Mouse (Mus musculus) yolk sac, embryonic 10.5 days (tissue): ENCODE measurements around the gene Acsbg1.
"Not testable (repeated sequence)": the region's sequence is repeated elsewhere in the genome, so short reads cannot be mapped to it uniquely, and the experiment has no call there.

Source experiments
- DNase-seq: peaks from one replicate; pipeline ENCODE4 v3.0.0-alpha.2; 2017; ENCODE audit warnings: low spot score

Acsbg1 gene

DNA sequence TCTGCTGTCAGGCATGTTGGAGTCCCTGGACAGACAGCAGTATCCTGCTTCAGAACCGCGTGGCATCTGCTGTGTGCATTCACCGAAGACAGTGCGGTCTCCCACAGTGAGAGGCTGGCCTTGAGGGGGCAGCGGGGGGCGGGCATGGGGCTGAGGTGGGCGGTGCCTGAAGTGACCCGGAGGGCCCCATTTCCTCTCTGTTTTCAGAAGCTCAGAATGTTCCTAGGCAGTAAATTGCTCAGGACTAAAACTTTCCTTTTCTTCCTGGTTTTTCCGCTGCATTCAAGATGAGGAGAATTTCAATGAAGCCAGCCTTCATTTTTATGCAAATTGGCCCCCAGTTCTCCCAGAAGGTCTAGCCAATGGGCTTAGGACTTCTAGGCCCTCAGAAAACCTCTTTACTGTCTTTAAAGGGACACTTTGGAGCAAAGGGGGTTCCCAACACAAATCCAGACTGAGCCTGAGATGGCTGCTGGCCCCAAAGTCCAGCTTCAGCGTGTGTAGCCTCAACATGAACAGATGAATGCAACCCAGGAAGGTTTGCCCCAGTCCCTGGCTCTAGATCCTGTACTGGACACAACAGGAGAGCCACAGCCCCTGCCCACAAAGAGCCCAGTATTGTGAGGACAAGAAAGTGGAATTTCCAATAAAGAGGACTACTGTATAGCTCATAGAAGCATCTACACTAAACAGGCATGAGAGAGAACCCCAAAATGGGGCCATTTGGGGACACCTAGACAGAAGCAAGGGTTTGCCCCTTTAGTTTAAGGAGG, at the start of gene Acsbg1:
Acsbg1 (minus strand) TSS at position 266 of the 773 bp plus-strand sequence.
- no peak for DNase-seq

DNA sequence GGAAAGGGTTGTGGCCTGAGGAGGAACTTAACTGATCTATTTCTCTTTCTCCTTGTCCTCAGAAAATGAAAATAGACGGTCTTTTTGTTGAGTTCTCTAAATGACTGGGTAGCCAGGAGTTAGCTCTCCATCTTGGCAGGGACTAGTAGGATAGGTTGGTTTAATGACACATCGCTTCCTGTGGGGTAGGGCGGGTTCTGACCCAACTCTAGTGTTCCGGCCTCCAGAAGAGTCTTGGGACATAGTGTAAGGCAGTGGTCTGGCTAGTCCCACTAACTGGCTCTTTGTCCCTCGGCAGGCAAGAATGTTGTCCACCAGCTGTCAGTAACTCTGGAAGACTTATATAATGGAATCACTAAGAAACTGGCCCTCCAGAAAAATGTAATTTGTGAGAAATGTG, 46.4 kb upstream of the Acsbg1 start:
- no peak for DNase-seq

DNA sequence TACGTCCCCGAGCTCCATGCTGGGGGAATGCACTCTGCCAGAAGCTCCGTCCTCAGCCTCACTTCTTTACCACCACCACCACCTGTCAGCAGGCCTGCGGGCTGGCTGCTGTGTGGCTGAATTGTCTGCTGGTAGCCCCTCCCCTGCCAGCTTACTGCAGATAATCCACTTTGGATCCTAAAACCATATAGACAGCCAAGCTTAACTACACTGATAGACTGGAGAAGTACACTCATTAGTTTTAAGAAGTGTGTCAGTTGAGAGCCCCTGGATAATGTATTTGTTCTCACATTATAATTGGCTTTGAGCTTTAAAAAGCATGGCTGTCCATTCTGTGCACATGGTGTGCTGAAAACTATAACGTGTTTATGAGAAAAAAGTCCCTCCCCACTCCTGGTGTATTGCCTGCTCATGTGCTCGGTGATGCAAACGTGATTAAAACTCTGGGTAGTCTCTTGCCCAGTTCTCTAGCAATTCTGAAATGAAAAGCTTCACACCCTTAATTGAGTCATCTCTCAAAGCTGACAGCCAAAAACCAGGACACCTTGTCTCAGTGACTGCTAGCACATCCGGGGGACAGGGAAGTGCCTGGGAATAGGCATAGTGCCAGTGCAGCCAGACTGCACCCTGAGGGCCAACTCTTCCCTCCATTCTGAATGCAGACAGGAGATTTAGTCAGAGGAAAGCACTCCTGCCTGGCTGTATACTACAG, 45.8 kb upstream of the Acsbg1 start:
- DNase-seq, result no peak

DNA sequence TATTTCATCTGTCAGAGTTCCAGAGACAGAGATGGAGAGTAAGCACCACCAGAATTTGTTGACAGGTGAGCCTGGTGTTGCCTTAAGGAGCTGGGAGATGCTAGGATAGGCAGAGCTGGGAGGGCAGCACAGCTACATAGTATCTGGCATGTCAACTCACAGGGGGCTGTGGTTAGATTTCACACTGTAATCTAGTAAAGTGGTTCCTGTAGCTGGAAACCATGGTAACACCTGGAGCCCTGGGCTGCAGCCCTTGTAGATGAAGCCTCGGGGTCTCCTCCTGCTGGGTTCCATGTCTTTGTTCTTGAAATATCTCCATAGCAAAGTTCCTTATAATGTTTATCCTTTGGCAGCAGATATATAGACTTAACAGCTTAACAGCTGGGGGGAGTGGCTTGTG, 43.9 kb upstream of the Acsbg1 start:
- DNase-seq, result no peak

DNA sequence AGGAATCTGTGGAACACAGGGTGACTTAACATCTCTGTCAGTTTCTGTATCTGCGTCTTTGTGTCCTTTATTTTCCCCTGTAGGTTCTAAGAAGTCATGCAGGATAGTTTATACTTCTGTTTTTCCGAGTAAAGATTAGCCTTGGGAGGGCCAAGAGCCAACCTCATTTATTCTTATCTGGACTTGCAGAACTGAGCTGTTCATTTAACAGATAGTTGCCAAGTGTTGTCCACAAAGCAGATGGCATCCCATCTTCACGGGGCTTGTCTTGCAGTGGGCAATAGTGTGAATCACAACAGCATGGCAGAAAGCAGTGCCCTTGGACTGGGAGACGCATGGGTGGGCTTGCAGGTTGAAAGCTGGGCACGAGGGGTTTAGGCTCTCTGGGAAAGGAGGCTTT, 42.7 kb upstream of the Acsbg1 start:
- DNase-seq, result no peak

DNA sequence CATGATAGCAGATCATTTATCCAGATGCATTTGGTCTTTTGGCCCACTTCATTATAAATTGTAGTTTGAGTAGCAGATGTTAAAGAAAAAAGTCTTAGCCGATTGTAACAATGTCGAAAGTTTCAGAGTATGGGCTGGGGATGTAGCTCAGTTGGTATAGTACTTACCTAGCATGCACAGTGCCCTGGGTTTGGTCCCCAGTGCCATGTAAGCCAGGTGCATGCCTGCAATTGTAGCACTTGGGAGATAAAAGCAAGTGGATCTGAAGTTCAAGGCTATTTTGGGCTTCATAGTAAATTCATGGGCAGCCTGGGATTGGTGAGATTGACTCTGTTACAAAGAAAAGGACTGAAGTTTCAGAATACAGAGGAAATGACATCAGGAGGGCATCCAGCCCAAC, 40.9 kb upstream of the Acsbg1 start:
- DNase-seq, result no peak

- DNase-seq, result no peak
Measured at GRCm38 (mm10) chr9:54700746-54701145, 39.1 kb upstream of the Acsbg1 start.

- no peak for DNase-seq
Measured at GRCm38 (mm10) chr9:54700174-54700475, 38.5 kb upstream of the Acsbg1 start.

GRCm38 (mm10) chr9:54699345-54700173, 37.9 kb upstream of the Acsbg1 start:
- DNase-seq, result peak; percentile 45

DNA sequence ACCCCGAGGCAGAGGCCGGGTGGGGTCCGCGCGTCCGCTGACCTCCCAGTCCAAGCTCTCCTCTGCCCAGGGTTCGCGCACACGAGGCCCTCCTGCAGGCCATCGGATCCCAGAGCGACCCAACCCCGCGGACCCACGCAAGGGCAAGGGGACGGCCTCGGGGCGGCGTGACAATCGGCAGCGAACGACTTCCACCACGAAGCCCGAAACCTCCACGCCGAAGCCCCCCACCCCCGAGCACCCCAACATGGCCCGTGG, 37.3 kb upstream of the Acsbg1 start:
- peak; percentile 18 for DNase-seq

- no peak for DNase-seq
Measured at GRCm38 (mm10) chr9:54698318-54699086, 36.8 kb upstream of the Acsbg1 start, which contains the start of gene Dnaja4. Dnaja4 (plus strand) TSS chr9:54698873.

GRCm38 (mm10) chr9:54691241-54691805, 29.7 kb upstream of the Acsbg1 start:
- not testable (repeated sequence) for DNase-seq

DNA sequence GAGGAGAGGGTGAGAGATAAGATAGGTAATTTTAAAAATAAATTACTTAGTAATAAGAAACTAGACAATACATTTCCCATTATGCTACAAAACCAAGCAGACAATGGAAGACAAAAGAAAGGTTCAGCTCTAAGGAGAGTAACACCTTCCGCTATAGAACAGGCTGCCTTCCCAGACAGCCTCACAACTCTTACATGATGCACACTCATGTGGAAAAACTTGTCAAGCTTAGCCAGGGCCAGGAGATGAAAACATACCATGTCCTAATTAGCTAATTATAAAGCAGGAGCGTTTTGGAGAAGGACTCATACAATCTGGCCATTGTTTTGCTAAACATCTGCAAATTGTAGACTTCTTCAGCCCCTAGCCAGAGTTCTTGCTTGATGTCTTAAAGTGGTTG, 29.0 kb upstream of the Acsbg1 start:
- DNase-seq, result not testable (repeated sequence)

GRCm38 (mm10) chr9:54689446-54689845, 27.8 kb upstream of the Acsbg1 start:
- no peak for DNase-seq

GRCm38 (mm10) chr9:54687246-54688236, 25.9 kb upstream of the Acsbg1 start:
- DNase-seq, result no peak

DNA sequence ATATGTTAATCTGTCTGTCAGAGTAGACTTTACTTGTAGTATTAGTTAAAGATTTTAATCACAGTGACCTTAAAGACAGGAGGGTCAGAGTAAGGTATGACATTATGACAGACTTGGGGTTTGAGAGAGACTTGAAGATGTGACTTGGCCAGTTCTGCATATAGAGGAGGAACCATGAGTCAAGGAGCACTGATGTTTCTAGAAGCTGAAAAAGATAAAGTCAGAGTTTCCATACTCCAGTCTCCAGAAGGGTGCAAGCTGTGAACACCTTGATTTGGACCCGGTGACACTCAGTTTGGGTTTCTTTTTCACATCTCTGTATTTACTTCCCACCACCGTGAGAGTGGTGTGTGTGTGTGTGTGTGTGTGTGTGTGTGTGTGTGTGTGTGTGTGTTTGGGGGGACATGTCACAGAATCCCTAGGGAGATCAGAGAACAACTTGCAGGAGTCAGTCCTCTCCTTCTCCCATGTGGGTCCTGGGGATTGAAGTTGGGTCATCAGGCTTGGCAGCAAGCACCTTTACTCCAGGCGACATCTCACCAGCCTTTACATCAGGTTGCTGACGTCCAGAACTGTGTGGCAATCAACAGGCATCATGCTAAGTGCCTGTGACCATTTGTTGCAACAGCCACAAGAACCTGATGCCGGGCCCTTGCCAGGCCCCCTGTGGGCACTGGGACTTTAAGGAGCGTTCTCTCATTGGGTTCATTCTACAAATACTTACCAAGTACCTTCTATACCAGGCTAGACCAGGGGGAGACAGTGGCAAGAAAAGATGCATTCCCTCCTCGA, 22.3 kb upstream of the Acsbg1 start:
- no peak for DNase-seq

DNA sequence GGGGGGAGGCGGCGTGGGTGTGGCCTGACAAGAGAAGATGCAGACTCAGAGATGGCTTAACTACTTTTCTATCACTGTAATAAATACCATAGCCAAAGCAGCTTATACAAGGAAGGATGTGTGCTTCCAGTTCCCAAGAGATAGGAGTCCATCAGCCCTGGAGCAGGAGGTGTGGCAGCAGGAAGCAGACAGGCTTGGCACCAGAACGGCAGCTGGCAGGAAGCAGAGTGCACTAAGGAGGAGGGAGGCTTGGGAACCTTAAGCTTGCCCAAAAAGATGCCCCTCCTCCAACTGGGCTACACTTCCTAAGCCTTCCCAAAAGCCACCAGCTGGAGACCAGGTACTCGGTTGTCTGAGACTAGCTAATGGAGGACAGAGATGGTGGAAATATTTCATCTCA, 21.2 kb upstream of the Acsbg1 start:
- no peak for DNase-seq

DNA sequence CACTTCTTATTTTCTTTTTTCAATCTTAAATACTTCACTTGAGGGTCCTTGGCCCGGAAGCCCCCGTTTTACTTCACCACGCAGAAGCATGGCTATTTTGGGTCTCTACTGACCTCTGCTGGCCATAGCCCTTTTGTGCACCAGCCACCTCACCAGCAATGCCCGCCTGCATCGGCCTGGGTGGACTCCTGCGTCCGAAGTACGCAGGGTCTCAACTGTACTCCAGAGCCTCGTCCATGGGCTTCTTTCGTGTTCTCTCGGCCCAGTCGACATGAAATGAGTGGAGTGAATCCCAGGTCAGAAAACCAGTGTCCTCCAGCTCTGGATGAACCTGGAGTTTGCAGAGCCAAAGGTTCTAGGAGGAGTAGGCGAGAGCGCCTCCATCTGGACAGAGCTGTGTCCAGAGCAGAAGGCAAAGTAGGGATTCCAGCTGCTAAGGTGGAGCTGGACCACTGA, 14.9 kb upstream of the Acsbg1 start:
- DNase-seq, result peak; percentile 75

DNA sequence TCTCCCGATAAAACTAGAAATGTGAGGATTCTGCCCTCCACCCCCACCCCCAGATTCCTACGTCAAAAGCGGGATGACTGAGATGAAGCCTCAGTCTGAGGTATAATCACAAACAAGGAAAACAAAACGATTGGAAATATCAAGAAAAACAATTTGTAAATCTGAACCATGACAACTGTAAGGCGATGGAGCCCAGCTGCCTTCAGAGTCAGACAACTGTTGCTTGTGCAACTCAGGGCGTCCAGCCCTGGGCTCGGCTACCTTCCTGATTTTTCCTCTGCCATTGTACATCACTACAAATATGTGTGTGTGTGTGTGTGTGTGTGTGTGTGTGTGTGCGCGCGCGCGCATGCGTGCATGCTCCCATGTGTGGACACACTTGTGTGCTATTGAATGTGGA, 12.2 kb upstream of the Acsbg1 start:
- DNase-seq, result no peak

DNA sequence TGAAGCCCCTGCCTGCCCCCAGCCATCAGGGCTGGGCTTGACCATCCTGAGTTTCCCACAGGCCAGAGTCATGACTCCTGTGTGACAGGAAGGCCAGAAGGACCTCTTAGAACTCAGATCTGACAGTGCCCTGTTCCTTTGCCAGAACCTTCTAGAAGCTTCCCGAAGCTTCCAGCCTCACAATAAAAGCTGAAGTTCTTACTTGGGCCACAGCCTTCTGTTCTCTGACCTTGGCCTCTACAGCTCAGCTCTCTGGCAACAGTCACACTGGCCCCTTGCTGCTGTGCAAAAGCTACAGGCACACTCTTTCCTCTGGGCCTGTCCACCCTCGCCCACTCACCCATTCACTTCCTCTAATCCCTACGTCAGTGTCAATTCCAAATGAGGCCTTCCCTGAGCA, 10.3 kb upstream of the Acsbg1 start:
- no peak for DNase-seq
